Mouse (Mus musculus) MEL-GATA-1-ER (cell line): ENCODE measurements around the gene Hat1.
A peak's percentile ranks its signal among the peaks of the same experiment; 100 is the strongest.
"Not testable (repeated sequence)": the region's sequence is repeated elsewhere in the genome, so short reads cannot be mapped to it uniquely, and the experiment has no call there.

Source experiments
- DNase-seq: peaks from one replicate; pipeline ENCODE4 v3.0.0-alpha.2; 2012; ENCODE audit warnings: low read depth; ENCODE audit errors: extremely low read depth

The Hat1 gene

GRCm38 (mm10) chr2:71388951-71389763 is at the start of gene Hat1:
Gene Hat1, plus strand, starts transcription at chr2:71388958.
- DNase-seq: peak; percentile 91

DNA sequence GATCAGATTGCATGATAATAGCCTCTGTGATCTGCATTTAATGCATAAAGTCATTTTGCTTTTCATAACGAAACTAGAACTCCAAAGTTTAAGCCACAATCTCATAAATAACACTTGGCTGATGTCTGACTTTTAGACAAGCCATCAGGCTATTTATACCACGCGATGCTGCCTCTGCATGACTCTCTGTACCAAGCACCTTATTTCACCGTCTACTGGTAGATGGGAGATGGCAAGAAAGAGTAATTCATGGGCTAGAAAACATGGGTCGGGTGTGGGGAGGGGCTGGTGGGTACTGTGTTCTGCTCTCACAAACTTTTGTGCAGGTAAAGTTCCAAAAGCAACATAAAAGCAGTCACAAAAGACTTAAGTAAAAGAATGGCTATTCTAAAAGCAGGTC is 48.6 kb upstream of the Hat1 start:
- DNase-seq: no peak

DNA sequence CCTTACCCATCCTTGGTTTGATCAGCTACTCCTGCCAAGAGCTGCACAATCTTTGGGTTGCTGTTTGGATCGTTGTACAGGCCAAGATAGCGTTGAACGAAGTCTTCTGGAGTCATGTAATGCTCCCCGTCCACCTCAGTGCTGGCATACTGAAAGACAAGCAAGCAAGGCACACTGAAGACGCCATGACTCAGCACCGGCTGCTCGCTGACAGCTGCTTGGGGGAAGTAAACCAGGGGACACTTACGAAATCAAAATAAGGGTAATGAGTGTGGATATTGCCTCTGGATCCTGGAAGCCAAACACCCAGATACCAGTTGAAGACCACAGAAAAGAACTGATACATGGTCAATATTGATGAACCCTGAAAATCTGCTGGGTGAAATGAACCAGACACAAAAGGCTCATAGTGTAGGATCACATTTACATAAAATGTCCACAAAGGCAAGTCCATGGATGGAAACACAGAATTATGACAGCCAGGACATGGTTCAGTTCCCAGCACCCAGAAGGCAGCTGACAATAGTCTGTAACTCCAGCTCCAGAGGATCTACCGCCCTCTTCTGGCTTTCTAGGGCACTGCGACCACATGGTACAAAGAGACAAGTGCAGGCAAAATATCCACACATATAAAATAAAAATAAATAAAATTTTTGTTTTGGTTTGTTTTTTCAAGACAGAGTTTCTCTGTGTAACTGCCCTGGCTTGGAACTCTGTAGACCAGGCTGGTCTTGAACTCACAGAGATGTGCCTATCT is 44.7 kb upstream of the Hat1 start:
- no peak for DNase-seq

DNA sequence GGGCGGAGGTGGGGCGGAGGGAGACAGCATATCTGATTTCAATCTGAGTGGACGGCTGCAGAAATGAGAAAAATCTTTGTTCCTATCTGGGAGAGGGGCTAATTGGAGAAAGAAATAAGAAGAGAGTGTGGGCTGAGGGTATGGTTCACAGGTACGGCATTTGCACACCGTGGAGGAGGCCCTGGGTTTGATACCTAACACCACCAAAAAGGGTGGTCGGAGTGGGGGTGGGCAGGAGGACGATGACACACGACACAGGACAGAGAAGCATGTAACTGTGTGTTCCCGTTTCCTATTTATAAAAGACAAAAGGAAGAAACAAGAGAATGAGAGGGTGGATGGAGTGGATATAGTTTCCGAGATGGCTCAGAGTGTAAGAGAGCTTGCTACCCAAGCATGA is 41.6 kb upstream of the Hat1 start:
- no peak for DNase-seq

DNA sequence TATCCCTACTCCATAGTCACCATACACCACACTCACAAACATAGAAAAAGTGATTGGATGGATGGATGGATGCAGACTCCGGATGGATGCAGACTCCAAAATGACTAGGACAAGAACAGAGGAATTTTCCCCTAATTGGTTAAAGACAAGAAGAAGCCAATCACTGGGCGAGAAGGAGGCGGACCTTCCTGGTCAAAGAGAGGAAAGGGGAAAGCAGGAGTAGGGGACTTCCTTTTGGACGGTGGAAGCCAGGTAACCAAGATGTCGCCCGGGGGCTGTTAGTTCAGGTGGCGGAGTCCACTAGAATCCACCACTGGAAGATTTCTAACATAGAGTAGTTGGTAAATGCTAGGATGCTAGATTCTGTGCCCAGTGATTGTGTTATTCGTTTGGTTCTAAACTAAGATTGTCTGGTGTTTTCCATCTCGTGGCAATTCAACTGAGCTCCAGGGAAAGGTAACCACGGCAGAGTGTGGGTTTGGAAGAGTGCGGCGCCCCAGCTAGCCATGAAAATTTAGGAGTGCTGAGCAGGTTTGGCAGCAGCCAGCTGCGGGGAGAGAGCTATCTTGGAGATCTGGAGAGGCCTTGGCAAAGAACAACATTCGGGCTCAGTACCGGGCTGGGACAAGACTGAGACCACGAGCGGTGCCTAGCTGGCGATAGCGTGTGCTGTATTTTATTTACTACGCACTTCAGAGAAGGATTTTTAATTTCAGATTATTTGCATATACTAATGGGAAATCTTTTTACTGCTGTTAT is 40.8 kb upstream of the Hat1 start:
- DNase-seq: no peak

GRCm38 (mm10) chr2:71349511-71349910 is 39.2 kb upstream of the Hat1 start:
- DNase-seq: no peak

- DNase-seq: no peak
These were observed 38.6 kb upstream of the Hat1 start for GRCm38 (mm10) chr2:71350181-71350580.

DNA sequence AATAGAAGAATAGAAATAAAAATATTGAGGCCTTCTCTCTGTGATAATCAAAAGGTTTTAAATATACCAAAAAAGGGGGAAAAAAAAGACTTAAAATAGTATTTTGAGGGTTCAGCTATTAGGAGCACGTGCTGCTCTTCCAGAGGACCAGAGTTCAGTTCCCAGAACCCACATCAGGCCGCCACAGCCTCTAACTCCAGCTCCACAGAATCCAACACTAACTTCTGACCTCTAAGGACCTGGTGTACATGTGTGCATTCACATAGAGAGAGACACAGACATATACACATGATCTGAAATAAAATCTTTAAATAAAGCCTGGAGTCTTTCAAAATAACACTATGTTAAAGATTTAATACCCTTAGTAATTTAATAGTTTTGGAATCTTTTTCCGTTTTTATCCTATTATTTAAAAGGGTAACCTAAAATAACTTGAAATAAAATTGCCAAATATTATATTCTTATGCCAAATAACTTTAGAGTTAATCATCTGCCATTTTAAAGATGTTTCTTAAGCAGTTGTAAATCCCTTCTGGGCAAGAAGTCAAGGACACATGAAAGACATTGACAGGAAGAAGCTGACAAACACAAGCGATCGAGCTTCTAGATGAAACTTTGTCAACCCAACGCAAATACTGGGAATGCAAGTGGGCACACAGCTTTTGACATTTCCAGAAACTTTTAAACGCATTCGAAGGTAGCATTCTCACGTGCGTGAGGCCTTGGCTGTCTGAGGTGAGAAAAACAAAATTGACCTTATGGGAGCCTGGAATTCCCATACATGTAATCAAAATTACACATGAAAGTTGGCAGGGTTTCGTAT is 37.6 kb upstream of the Hat1 start:
- DNase-seq: no peak

DNA sequence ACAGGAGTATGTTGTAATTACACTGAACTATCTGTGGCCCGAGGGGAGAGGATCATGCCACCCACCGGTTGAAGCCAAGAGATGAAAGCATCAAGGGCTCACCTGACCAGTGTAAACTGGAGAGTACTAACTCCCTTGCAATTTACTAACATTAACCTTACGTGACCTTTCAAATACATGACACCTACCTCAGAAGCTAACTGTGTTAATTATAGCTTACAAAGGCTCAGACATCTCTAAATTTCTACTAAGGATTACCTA is 37.1 kb upstream of the Hat1 start:
- DNase-seq: no peak

- no peak for DNase-seq
These were observed 35.3 kb upstream of the Hat1 start for GRCm38 (mm10) chr2:71353306-71354054.

GRCm38 (mm10) chr2:71354055-71354425 is 34.7 kb upstream of the Hat1 start:
- DNase-seq: no peak

- no peak for DNase-seq
These were observed 30.4 kb upstream of the Hat1 start for GRCm38 (mm10) chr2:71358347-71358746.

DNA sequence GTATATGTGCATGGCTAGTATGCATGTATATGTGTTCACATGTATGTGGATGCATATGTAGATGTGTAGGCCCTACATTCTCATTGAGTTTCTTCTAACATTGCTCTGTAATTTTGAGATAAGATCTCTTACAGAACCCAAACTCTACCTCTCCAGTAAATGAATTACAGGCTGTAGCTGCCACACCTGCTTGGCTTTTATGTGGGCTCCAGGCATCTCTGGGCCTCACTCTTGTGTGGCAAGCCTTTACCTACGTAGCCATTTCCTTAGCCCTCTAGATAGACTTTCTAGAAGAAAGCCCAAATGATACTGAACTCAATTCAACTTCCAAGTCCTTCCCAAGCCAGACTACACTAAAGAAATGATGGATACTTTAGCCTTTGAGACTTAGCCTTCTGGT is 28.6 kb upstream of the Hat1 start:
- no peak for DNase-seq

DNA sequence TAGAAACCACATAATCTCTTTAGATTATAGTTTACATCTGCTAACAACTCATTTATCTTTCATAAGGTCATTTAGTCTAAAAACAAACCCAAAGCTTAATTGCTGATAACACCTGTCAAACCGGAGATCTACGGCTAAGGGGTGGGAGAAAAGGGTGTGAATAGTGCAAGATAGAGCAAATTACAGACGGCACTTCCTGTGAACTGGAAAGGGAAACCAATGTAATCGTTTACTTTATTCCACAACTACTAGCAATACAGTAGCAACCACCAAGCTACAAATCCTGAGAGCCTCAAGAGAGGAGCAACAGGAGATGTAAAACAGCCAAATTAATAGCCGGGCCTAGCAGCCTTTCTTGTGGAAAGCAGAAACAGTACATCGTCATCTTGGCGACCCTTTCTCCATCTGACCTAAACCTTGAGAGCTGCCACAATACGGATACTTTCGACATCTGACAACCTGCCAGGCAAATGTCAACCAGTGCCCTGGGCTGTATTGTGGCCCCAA is 22.1 kb upstream of the Hat1 start:
- no peak for DNase-seq

DNA sequence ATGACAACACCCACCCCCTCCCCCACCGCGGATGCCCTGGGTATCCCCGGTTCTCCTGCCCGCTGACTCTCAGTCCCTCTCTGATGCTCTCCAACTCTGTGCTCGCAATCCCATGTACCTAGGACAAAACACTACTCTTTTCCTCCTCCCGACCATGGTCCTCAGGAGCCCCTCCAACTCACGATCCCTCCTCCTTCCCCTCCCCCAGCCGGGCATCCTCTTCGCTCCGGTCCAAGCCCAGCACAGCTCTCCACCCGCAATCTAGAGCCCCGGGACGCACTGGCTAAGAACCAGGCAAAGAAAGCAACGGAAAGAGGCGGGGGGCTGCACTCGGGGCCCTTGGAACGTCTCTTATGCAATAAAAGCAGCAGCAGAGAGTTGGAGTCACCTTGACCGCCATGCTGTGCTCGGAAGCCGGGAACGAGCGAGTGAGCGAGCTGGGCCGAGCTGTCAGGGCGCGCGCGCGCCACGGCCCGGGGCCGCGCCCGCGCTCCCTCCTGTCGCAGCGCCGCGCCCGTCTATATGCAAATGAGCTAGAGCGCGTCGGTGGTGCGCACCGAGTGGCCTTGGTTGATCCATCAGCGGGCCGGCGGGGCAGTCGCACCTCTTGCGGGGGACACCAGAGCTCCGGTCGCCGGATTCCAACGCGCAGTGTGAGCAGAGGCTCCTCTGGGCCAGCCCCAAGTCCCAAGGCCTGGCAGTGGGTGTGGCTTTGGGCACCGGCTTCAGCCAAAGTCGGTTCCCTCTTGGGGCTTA is 21.5 kb upstream of the Hat1 start, which contains the start of gene Slc25a12:
Gene Slc25a12 (minus strand): TSS at position 625 of the 756 bp plus-strand sequence.
- DNase-seq: peak; percentile 79

GRCm38 (mm10) chr2:71368086-71368485 is 20.7 kb upstream of the Hat1 start:
- DNase-seq: peak; percentile 47

DNA sequence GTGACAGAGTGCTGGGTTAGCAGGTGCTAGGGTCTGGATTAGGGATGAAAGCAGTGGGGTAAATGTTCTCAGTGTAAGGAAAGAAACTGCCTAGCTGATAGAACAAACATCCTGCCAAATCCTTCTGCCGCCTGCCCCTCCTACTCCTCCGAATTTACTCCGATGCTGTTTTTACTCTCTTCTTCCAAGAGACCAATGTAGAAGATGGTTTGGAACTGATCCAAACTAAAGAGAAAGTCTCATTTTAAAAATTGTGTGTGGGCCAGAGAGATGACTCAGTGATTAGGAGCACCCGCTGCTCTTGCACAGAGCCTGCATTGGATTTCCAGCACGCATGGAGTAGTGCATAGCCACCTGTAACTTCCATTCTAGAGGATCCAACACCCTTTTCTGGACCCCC is 17.0 kb upstream of the Hat1 start:
- DNase-seq: no peak

DNA sequence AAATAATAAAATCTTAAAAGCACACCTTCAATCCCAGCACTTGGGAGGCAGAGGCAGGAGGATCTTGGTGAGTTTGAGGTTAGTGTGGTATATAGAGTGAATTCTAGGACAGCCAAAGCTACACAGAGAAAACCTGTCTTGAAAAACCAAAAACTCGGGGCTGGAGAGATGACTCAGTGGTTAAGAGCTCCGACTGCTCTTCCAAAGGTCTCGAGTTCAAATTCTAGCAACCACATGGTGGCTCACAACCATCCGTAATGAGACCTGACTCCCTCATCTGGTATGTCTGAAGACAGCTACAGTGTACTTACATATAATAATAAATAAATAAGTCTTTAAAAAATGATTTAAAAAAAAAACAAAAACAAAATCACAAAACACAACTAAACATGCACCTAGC is 16.5 kb upstream of the Hat1 start:
- DNase-seq: not testable (repeated sequence)

- DNase-seq: peak; percentile 59
These were observed 14.2 kb upstream of the Hat1 start for GRCm38 (mm10) chr2:71374275-71375155.
